Mouse (Mus musculus) kidney, embryonic 15.5 days (tissue): ENCODE measurements around the gene Cpz. TPM values are rescaled to one million over a fixed set of nuclear protein-coding genes. Genes with fewer than 3 reads are reported as not detected.

Experiments used
- ATAC-seq: fragments of 200-750 bp; cut with Nextera tagmentation; replicated peaks from 2 replicates; pipeline ENCODE4 v1.8.0; 2017; ENCODE audit warnings: moderate TSS enrichment; ENCODE audit not compliant: low FRiP score
- H3K27ac ChIP-seq: fragments of 300-500 bp; sonication (generic); 2 replicates; pipeline ENCODE4 v1.5.1; 2015; ENCODE audit warnings: mild to moderate bottlenecking, inconsistent platforms
- H3K27me3 ChIP-seq: fragments of 300-500 bp; sonication (generic); 2 replicates; pipeline ENCODE4 v1.6.1; 2015; ENCODE audit warnings: inconsistent platforms
- H3K36me3 ChIP-seq: fragments of 300-500 bp; sonication (generic); 2 replicates; pipeline ENCODE4 v1.6.1; 2015; ENCODE audit warnings: inconsistent platforms
- H3K4me1 ChIP-seq: fragments of 300-500 bp; sonication (generic); 2 replicates; pipeline ENCODE4 v1.6.1; 2015; ENCODE audit warnings: inconsistent platforms
- H3K4me2 ChIP-seq: fragments of 300-500 bp; sonication (generic); 2 replicates; pipeline ENCODE4 v1.6.1; 2015; ENCODE audit warnings: moderate library complexity, mild to moderate bottlenecking, inconsistent platforms
- H3K4me3 ChIP-seq: fragments of 300-500 bp; sonication (generic); replicated peaks from 2 replicates; pipeline ENCODE4 v1.5.1; 2015; ENCODE audit warnings: mild to moderate bottlenecking, inconsistent platforms
- H3K9ac ChIP-seq: fragments of 300-500 bp; sonication (generic); 2 replicates; pipeline ENCODE4 v1.6.1; 2015; ENCODE audit warnings: mild to moderate bottlenecking, inconsistent platforms
- H3K9me3 ChIP-seq: fragments of 300-500 bp; sonication (generic); replicated peaks from 2 replicates; pipeline ENCODE4 v1.6.1; 2016; ENCODE audit warnings: inconsistent platforms
- WGBS: fragments of 180-500 bp; shearing (Covaris S2); methylation state at CpG from one replicate; pipeline ENCODE4 v1.1.7; 2015; ENCODE audit warnings: mixed read lengths; 5-methylcytosine and 5-hydroxymethylcytosine counted together
- polyA plus RNA-seq: library from polyadenylated mRNA; unstranded; fragments of >200 nt; fragmentation: Nextera tagmentation; extraction: Ambion mirVana; gene quantifications from 2 replicates; pipeline ENCODE4 v1.2.1, GENCODE M21; 2015

The Cpz gene
- 5.8 and 7.2 TPM in 2 replicates for polyA plus RNA-seq

DNA sequence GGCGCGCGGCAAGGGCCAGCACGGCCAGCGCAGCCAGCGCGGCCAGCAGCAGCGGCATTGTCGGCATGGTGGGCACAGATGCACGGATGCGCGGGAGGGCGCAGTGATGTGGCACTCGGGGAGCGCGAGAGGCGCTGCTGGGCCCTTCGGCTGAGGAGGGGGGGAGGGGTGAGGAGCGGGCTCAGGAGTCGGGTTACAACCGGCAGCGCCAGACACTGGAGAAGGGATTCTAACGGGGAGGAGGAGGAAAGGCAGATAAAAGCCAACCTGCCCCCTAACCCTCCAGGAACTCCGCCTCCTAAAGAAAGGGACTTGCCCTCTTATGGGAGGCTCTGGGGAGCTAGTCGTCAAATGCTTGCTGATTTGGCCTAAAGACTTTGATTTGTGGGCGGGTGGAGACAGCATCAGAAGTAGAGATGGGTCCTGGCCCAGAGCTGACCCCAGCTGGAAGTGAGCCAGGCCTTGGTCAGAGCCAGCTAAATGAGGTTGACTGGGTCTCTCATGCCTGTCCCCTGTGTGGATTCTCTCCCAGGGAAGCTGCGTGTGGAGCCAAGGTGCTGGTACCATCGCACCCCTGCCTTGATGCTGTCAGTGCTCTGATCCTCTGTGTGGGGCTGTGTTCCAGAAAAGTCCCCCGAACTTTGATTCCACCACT is at the start of gene Cpz:
Cpz (minus strand) TSS at position 230 of the 655 bp plus-strand sequence.
- Histone ChIP-seq H3K4me2 (peak within 1 kb of the TSS; percentile 66), H3K9ac (no peak within 1 kb of the TSS), H3K9me3 (no peaks in the 10 kb centered on the region), H3K4me1 (peaks cover 20% of the 10 kb centered on the region), H3K27ac (peak within 1 kb of the TSS; percentile 15; the same call in 1 of the 2 replicates), H3K4me3 (peak within 1 kb of the TSS; percentile 38), H3K27me3 (peaks cover 41% of the 10 kb centered on the region), H3K36me3 (no peaks in the 10 kb centered on the region)
- WGBS, result 2% methylated on average over 29 of the region's 29 CpGs
- peak; percentile 82 for ATAC-seq

DNA sequence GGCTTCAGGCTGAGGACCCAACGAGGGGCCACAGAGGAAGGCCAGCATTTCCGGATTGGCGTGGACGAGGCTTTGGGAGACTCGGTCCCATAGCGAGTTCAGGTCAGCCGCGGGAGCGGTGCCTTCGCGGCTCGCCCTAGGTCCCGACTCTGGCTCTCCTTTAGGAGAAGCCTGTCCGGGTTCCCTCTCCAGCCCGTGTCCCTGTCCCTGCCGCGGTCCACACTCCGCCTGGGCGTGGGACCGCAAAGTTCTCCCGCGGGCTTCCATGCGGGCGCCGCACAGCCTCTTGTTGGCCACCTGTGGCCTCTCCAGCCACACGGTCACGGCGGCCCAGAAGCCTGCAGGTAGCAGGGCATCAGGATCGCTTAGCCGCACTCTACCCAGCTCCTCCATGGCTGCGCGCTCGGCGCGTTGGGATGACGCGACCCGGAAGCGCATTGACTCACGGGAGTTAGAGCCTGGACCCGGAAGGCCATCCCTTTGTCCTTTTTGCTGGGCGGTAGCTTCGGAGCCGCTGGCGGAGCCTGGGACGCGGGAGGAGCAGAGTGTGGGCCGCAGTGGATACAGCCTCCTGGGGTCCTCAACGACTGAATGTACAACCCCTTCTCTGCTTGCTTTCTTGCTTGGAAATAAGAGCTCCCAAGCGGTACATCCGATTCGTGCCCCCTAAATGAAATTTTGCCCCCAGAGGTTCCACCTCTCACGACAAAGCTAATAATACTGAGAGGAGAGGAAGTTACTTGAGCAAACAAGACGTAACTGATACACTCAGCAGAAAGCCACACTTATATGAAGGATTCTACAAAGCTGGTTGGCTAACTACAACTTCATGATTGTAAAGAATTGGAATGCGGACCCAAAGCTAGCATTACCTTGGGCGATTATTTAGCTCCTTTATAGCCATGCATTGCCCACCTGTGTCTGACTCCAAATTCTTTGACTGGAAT is 49.4 kb upstream of the Cpz start, which contains the start of gene Trmt44:
Trmt44 (minus strand) TSS at position 418 of the 947 bp plus-strand sequence.
- Histone ChIP-seq H3K4me1 (peaks cover 13% of the 10 kb centered on the region), H3K9me3 (no peaks in the 10 kb centered on the region), H3K27me3 (peaks cover 3% of the 10 kb centered on the region), H3K4me3 (peak within 1 kb of the TSS; percentile 78), H3K4me2 (peak within 1 kb of the TSS; percentile 90), H3K9ac (peak within 1 kb of the TSS; percentile 93), H3K36me3 (peaks cover 40% of the 10 kb centered on the region), H3K27ac (peak within 1 kb of the TSS; percentile 82)
- ATAC-seq, result peak; percentile 96
- 4% methylated on average over 56 of the region's 56 CpGs for WGBS

DNA sequence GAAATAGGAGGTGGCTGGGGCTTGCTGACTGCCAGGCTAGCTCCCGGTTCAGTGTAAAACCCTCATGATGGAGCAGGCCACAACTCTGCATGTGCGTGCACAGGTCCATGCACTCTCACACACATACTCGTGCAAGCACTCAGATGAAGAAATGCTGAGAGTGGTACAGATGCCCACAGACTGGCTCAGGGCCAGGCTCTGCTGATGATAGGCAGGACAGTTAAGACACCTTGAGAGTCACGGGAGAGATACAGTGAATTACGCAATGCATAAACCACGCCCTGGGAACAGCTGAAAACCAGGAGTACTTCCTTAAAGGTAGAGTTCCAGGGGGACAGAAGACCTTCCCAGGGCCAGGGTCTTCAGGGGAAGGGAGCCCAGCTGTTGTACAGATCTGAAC is 46.0 kb upstream of the Cpz start:
- Histone ChIP-seq H3K36me3 (peaks cover 73% of the 10 kb centered on the region), H3K27me3 (no peaks in the 10 kb centered on the region), H3K4me2 (no peak overlapping the region), H3K27ac (no peak overlapping the region), H3K9me3 (no peaks in the 10 kb centered on the region), H3K9ac (no peak overlapping the region), H3K4me1 (peaks cover 13% of the 10 kb centered on the region), H3K4me3 (no peak overlapping the region)
- ATAC-seq, result no peak
- 91% methylated on average over 6 of the region's 6 CpGs for WGBS

DNA sequence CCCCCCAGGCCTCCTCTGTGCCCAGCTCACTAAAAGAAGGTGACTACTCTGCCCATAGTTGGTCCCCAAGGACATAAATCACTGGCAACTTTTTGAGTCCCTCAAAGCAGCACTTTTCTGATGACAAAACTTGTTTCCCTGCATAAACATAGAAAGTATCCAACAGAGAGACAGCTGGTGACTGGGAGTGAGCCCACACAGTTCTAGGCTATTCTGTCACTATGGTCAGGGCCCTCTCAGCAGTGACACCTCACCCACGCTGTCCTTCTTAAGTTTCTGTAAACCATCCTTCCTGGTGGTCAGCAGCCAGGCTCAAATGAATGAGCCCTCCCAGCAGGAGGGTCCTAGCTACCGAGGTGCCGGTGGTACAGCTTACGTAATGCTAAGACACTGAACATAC is 41.1 kb upstream of the Cpz start:
- 89% methylated on average over 4 of the region's 4 CpGs for WGBS

DNA sequence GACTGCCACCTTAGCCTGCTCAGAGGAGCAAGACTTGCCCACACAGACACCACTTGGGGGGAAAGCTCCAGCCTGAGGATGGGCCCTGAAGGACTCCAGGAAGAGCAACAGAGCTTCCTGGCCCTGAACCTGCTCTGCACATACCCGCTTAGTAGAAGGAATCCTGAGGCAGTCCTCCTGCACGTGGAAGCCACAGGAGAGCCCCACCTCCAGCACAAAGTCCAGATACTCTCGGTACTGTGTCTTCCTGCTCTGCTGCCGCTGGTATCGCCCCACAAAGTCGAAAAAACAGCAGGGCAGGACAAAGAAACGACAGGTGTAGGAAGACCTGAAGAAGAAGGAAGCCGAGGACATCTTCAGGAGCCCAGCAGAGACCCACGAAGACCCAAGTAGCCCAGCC is 39.7 kb upstream of the Cpz start:
- Histone ChIP-seq H3K36me3 (peaks cover 97% of the 10 kb centered on the region), H3K27me3 (no peaks in the 10 kb centered on the region), H3K4me1 (no peaks in the 10 kb centered on the region), H3K9ac (no peak overlapping the region), H3K4me2 (no peak overlapping the region), H3K9me3 (no peaks in the 10 kb centered on the region), H3K27ac (no peak overlapping the region), H3K4me3 (no peak overlapping the region)
- no peak for ATAC-seq
- 90% methylated on average over 9 of the region's 9 CpGs for WGBS

More for the DNA sequence above, 41.1 kb upstream of the Cpz start:
- Histone ChIP-seq H3K9ac (no peak overlapping the region), H3K9me3 (no peaks in the 10 kb centered on the region), H3K27me3 (no peaks in the 10 kb centered on the region), H3K36me3 (peaks cover 99% of the 10 kb centered on the region), H3K4me3 (no peak overlapping the region), H3K4me2 (no peak overlapping the region), H3K4me1 (no peaks in the 10 kb centered on the region), H3K27ac (no peak overlapping the region)
- no peak for ATAC-seq

DNA sequence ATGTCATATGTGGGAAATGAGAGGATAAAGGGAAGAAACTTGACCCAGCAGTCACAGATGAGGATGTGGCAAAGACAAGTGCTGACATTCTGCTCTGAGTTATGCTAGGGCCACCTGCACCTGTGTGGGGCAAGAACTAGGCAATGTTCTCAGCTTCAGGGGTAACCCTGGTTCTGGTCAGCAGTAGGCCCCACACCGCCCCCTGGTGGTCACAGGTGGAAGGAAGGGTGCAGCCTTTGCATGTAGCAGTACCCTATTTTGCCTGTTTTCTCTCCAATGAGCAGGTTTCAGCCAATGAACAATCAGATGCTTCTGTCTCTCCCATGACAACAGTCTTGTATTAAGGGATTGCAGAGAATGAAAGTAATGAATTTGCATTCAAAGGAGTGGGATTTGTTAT is 38.0 kb upstream of the Cpz start:
- WGBS, result 0% methylated on average over 1 of the region's 1 CpGs
- H3K27me3 ChIP-seq, result no peaks in the 10 kb centered on the region
- ATAC-seq, result no peak
- H3K4me2 ChIP-seq, result no peak overlapping the region
- H3K9ac ChIP-seq, result no peak overlapping the region
- H3K36me3 ChIP-seq, result peaks cover 90% of the 10 kb centered on the region
- no peak overlapping the region for H3K4me3 ChIP-seq
- no peak overlapping the region for H3K27ac ChIP-seq
- H3K4me1 ChIP-seq, result no peaks in the 10 kb centered on the region
- H3K9me3 ChIP-seq, result no peaks in the 10 kb centered on the region

DNA sequence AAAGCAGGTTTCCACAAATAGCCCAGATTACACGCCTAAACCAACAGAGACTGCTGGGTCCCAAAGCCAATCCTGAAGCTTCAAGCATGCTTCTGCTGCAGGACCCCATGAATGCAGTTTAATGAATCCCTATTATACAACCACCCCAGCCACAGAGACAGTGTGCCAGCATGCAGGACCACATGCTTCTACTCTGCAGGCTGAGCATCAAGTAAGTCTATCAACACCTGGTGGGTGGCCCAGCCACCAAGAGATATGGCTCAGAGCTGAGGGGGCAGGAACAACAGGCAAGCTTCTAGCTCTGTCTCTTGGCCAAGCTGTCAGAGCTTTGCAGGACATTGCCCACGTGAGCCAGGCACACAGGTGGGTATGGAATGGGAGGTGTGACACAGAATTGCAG is 37.1 kb upstream of the Cpz start:
- H3K9ac ChIP-seq, result no peak overlapping the region
- WGBS, result 97% methylated on average over 2 of the region's 2 CpGs
- no peak overlapping the region for H3K27ac ChIP-seq
- H3K4me3 ChIP-seq, result no peak overlapping the region
- no peak overlapping the region for H3K4me2 ChIP-seq
- H3K36me3 ChIP-seq, result peaks cover 89% of the 10 kb centered on the region
- no peak for ATAC-seq
- H3K27me3 ChIP-seq, result no peaks in the 10 kb centered on the region
- H3K9me3 ChIP-seq, result no peaks in the 10 kb centered on the region
- H3K4me1 ChIP-seq, result no peaks in the 10 kb centered on the region

DNA sequence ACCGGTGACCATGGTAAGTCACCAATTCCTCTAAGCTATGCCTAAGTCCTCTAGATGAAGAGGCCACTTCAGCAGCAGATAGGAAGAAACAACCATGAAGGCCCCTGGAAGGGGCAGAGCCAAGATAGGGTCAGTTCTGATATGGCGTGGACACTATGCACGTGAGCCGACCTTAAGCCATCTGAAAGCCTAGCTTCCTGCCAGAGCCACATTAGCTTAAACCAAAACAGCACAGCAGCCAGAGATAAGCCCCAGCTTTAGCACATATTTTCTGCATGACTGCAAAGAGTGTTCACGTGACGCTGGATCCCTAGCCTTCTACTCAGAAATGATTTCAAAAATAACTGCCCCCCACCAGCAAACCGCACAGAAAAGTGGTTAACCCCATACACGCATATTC is 33.9 kb upstream of the Cpz start:
- H3K9ac ChIP-seq, result no peak overlapping the region
- 80% methylated on average over 8 of the region's 8 CpGs for WGBS
- H3K36me3 ChIP-seq, result peaks cover 81% of the 10 kb centered on the region
- no peak overlapping the region for H3K4me3 ChIP-seq
- no peaks in the 10 kb centered on the region for H3K9me3 ChIP-seq
- H3K4me2 ChIP-seq, result no peak overlapping the region
- no peak for ATAC-seq
- no peaks in the 10 kb centered on the region for H3K4me1 ChIP-seq
- H3K27ac ChIP-seq, result no peak overlapping the region
- H3K27me3 ChIP-seq, result no peaks in the 10 kb centered on the region

DNA sequence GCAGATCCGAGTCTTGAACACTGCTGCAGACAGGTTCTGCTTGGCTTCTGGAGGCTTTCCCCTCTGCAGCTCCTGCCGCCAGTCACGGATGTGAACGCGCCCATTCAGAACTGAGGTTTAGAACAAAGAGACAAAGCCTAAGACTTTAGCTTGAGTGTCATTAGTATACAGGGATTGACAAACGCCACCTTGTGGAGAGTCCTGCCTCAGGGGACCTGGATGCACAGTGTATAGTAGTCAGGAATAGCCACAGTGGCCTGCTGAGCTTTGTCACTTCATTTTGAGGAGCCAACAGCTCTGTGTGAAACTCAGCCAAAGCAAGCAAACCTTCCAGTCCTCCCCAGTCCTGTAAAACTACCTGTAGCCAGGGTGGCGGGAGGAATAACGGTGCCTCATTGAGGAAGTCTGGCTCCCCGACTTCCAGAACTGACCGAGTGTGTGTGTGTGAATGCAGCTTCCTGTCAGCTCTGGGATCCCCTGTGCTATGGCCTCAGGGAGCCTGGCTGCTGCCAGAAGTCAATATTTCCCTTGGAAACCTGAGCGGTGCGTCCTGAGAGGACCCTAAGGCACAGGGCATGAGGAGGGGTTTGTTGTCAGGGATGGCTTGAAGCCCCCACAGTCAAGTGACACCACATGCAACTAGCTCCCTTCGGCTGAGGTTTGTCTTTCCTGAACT is 32.6 kb upstream of the Cpz start:
- Histone ChIP-seq H3K4me2 (no peak overlapping the region), H3K36me3 (peaks cover 68% of the 10 kb centered on the region), H3K4me1 (no peaks in the 10 kb centered on the region), H3K4me3 (no peak overlapping the region), H3K27me3 (no peaks in the 10 kb centered on the region), H3K27ac (no peak overlapping the region), H3K9ac (no peak overlapping the region), H3K9me3 (no peaks in the 10 kb centered on the region)
- 66% methylated on average over 13 of the region's 13 CpGs for WGBS
- ATAC-seq, result no peak

DNA sequence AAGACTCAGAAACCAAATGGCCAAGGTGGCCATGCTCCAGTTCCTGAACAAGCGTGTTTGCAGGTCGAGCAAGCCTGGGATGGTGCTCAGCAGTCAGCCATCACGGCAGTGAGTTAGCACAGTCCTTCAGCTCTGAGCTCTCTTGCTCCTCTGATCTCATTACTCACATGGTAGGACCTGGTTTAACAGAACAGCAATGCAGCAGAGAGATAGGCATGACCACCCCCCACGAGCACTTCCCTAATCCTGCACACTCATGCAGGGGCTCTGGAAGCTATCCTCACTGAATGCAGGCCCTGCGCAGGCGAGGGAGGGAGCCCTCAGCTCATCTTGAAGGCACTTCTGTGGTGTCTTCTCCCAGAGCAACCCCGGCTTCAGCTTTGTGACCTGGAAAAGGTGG is 30.9 kb upstream of the Cpz start:
- Histone ChIP-seq H3K4me1 (no peaks in the 10 kb centered on the region), H3K9me3 (no peaks in the 10 kb centered on the region), H3K4me3 (no peak overlapping the region), H3K36me3 (peaks cover 51% of the 10 kb centered on the region), H3K4me2 (no peak overlapping the region), H3K9ac (no peak overlapping the region), H3K27me3 (no peaks in the 10 kb centered on the region), H3K27ac (no peak overlapping the region)
- no peak for ATAC-seq
- 89% methylated on average over 7 of the region's 7 CpGs for WGBS

DNA sequence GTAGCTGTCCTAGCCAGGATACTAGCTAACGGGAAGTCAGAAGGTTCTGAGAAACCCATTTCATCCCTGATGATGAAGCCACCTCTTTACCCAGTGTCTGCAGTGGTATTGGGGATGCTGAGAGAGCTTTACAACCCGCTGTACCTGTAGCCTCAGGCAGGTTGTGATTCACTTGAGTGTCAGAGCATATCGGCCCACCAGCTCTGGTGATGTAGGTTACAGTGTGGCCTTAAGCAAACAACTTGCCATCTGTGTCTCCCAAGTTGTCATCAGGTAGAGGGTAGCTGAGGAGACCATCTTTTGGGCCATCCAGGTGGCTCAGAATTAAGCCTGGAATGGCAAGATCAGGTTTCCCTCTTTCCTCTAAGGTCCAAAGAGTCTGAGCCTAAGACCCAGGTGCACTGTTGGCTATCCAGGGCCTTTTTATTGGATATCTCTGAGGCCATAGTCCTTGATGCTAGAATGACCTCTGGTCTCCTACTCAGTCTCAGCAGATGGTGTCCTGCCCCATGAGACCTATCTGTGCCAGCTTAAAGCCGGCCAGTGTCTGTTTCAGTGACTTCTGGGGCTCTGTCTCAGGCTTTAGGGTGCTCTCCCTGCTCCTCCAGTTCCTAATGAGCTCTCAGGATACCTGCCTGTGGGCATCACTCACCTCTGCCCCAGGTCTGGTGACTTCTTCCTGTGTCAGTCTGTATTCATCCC is 27.5 kb upstream of the Cpz start:
- ATAC-seq, result no peak
- Histone ChIP-seq H3K9ac (no peak overlapping the region), H3K4me1 (no peaks in the 10 kb centered on the region), H3K9me3 (no peaks in the 10 kb centered on the region), H3K27ac (no peak overlapping the region), H3K4me2 (no peak overlapping the region), H3K36me3 (peaks cover 28% of the 10 kb centered on the region), H3K27me3 (no peaks in the 10 kb centered on the region), H3K4me3 (no peak overlapping the region)
- 79% methylated on average over 4 of the region's 4 CpGs for WGBS
